Mouse (Mus musculus) 3T3-L1 (cell line): ENCODE results near the gene Lrrc29.

Source experiments
- DNase-seq: peaks from one replicate; pipeline ENCODE4 v3.0.0-alpha.2; 2015; ENCODE audit warnings: low read depth, low spot score

Lrrc29 gene

DNA sequence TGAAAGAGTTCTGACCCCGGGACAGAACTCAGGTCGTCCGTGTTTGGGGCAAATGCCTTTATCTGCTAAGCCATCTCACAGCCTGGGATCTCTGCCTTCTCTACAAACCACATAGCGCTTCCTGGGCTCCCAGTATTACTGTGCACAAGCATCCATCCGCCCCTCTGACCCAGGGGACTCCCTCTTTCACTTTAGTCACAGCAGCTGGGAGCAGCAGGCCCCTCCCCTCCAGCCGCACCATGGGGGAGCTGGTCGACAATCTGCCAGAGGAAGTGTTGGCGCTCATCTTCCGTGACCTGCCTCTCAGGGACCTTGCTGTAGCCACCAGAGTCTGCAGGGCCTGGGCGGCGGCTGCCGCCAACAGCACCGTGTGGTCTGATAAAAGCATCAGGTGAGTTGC lies 59.3 kb downstream of the Lrrc29 start:
- no peak for DNase-seq

DNA sequence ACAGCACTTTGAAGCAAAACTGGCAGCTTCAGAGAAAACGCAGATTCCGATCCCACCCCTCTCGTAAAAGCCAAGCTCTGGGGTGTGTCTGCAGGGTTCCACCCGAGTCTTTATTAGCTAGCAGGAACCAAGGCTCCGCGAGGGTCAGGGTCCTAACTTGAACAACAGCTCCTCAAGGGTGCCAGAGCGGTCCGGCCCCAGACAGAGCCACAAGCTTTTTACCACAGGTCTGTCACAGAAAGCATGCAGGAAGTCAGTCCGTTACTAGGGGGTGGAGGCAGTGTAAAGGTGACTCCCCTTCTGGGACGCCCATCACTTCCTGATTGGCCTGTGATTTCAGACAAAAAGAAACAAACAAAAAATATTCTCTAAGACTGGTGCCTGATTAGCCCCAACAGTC lies 61.0 kb downstream of the Lrrc29 start:
- DNase-seq = peak; percentile 82

DNA sequence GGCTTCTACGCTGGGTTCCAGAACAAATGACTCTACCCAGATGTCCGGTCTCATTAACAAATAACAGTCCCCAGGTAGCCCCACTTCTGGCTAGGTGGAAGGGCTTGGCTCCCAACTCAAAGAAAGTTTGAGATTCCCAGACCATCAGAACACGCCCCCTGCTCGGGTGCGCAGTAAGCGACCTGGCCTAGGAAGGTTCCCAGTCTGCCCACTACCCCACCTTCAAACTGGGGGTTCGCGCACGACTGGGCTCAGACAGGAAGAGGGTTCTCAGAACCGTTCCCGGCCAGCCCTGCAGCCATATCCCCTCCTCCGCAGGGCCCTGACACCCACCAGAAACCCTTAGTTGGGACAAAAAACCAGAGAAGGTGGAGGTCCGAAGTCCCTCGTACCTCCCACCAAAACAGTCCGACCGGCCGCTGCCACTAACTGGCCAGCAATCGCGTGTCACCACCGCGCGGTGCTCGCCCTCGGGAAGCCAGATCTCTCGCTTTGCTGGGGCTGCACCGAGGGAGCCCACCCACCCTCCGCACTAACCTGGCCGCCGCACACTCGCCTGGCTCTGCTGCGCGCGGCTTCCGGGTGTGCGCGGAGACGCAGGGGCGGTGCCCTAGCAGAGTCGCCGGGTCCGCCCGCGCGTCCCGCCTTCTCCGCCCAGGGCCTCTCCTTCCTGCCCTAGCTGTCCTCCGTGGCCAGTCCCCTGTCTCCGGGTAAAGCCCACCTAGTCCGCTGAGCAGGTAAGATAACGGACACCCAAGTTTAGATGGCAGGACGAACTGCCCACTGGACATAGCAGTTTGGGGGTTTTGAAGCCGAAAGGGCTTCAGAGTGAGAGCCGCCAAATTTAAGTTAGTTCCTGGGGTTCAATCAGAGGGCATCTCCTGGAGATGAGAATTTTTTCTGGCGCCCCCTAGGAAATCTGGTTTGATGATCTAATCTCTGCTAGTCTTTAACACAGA lies 61.8 kb downstream of the Lrrc29 start, which contains the start of the genes Tradd and Fbxl8:
Gene Tradd, minus strand, starts transcription at position 586 of the 959 bp plus-strand sequence.
Gene Fbxl8, plus strand, starts transcription at position 625 of the 959 bp plus-strand sequence.
- peak; percentile 83 for DNase-seq

DNA sequence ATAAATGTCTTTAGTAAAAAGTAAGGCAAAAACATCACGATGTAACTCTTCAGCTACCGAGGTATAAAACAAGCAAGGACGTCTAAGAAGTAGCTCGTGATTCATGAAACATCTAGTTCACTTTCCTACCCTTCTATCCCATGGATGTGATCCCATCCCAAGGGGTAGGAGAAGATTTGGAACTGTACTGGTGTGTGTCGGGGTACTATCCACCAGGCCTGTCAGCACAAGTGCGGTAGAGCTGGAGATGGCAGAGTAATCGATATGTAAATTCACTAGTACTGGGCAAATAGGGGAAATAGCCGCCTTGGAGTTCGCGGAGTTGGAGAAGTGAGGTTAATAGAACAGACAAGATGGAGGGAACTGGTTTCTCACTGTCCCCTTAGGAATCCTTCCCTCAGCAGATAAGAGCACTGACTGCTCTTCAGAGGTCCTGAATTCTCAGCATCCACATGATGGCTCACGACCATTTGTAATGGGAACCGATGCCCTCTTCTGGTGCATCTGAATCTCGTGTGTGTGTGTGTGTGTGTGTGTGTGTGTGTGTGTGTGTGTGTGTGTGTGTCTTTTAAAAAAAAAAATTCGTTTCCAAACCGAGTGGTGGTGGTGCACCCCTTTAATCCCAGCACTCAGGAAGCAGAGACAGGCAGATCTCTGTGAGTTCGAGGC lies 62.7 kb downstream of the Lrrc29 start:
- peak; percentile 49 for DNase-seq
